Mouse (Mus musculus): ENCODE measurements around the gene Serinc3. TPM values are rescaled to one million over a fixed set of nuclear protein-coding genes. Genes with fewer than 3 reads are reported as not detected.
"Not testable (repeated sequence)": the region's sequence is repeated elsewhere in the genome, so short reads cannot be mapped to it uniquely, and the experiment has no call there.

The Serinc3 gene
- total RNA-seq (2014; rRNA removed) (81.9 and 98.2 TPM in 2 replicates), polyA plus RNA-seq (2015; fragmentation: Nextera tagmentation; extraction: Ambion mirVana) (26.4 and 31.7 TPM in 2 replicates)

DNA sequence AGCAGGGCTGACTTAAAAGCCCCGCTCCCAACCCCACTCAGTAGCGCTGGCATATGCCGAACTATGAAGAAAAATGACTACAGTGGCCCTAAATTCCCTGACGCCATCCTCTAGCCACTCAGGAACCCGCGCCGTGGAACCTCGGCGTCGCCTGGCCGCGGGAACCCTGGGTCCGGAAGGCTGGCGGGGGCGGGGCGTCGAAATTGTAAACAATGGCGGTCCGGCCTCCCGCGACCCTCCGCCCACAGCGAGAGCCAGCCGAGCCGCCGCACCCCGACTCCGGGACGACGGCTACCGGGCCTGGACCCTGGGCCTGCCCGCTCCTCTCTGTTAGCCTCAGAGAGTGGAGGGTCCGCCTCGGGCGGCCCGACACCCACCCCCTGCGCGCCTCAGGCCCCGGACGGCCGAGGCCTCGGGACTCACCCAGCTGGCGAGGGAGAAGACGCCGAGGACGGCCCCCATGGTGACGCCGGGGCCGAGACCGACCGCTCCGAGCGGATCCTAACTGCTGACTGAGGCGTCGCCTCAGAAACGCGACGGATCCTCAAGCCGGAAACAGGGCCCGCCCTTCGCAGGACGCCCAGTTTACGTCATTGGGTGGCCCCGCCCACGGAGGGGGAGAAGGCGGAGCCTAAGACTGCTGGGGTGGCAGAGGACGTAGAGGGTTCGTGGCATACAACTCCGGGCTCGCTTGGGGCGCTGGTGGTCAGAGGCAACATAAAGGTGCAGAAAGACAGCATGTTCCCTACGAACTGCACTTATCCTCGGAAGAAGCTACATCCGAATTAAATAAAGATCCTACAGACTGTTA, at the start of gene Serinc3:
Serinc3 (minus strand) TSS at position 557 of the 811 bp plus-strand sequence.
- peak within 1 kb of the TSS; percentile 50 for H3K4me2 ChIP-seq (ENCODE audit: low read depth)
- H3K4me3 ChIP-seq (ENCODE audit: low read depth, low read length), result peak within 1 kb of the TSS; percentile 98
- H3K27ac ChIP-seq (ENCODE audit: low read depth, low read length), result peak within 1 kb of the TSS; percentile 95
- under 1% methylated on average over 72 of the region's 74 CpGs for WGBS
- TF ChIP-seq CTCF (IDR thresholded peaks at IDR 0.05; ENCODE audit: low read depth), result peak; percentile 66
- ATAC-seq (peak; percentile 98), DNase-seq (peak; percentile 98)
- H3K27me3 ChIP-seq (ENCODE audit: insufficient read depth, low read length), result no peaks in the 10 kb centered on the region
- no peaks in the 10 kb centered on the region for H3K36me3 ChIP-seq (ENCODE audit: insufficient read depth)
- H3K9me3 ChIP-seq (ENCODE audit: low read length), result no peaks in the 10 kb centered on the region
- peaks cover 11% of the 10 kb centered on the region; the same call in 1 of the 2 replicates for H3K4me1 ChIP-seq (ENCODE audit: insufficient read depth)
- peak within 1 kb of the TSS; percentile 95 for H3K9ac ChIP-seq

DNA sequence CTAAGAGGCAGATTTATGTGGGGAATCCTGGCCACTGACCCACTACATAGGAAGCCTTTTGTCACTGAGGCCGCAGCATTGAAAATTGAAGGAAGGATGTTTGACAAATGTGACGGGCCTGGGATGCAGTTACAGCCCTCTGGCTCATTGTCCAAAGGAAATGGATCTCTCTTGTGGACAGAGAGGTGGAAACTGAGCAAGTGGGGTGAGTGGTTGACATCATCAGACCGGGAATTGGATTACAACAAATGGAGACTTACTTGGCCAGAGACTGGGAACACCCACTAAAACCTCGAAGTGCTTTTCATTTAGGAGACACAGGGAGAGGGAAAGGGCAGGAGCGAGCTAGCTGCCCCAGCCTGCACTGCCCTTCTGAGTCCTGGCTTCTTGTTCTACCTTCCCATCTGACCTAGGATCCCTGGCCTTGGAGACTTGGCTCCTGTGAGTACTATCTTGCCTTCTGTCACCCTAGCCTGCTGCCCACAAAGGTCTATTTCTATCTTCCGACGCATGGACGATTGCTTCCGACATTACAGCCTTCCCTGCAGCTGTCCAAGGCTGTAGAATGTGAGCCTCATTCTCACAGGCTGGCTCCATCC, 48.9 kb upstream of the Serinc3 start:
- H3K36me3 ChIP-seq (ENCODE audit: insufficient read depth), result no peaks in the 10 kb centered on the region
- no peak for DNase-seq
- TF ChIP-seq CTCF (IDR thresholded peaks at IDR 0.05; ENCODE audit: low read depth), result no peak
- H3K9me3 ChIP-seq (ENCODE audit: low read length), result no peaks in the 10 kb centered on the region
- no peak overlapping the region for H3K27ac ChIP-seq (ENCODE audit: low read depth, low read length)
- H3K4me3 ChIP-seq (ENCODE audit: low read depth, low read length), result no peak overlapping the region
- H3K4me1 ChIP-seq (ENCODE audit: insufficient read depth), result no peaks in the 10 kb centered on the region
- no peaks in the 10 kb centered on the region for H3K27me3 ChIP-seq (ENCODE audit: insufficient read depth, low read length)
- 72% methylated on average over 9 of the region's 9 CpGs for WGBS
- no peak for ATAC-seq
- H3K9ac ChIP-seq, result no peak overlapping the region
- no peak overlapping the region for H3K4me2 ChIP-seq (ENCODE audit: low read depth)

DNA sequence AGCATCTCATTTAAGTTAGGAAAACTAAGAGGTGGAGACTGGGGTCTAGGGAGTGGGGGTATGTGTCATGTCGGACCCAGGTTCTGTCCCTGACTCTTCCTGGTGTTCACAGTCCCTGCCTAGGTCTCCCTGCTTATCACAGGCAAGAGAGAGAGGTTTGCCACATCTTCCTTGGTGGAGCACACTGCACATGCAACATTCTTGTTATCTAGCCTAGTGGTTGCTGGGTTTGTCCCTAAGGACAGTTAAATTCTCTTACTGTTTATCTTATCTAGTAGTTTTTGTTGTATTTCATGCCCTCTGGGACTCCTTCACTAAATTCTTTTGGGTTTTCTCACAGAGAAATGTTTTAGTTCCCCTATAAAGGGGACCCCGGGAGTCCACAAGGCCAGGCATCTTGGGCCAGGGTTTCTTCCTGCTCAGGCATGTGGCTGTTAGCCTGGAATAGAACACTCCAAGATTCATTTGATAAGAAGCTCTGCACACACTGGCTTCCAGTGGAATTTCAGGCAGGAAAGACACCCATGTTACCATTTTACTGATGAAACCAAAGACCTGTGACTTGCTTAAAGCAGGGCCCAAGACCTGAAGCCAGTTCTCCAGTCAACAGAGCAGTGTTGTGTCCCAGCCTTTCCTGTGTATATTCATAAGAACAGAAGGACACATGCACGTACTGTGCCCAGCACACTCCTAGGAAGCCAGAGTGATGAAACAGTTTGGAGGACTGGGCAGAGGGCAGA, 48.1 kb upstream of the Serinc3 start:
- no peak overlapping the region for H3K4me2 ChIP-seq (ENCODE audit: low read depth)
- H3K9me3 ChIP-seq (ENCODE audit: low read length), result no peaks in the 10 kb centered on the region
- H3K9ac ChIP-seq, result no peak overlapping the region
- no peaks in the 10 kb centered on the region for H3K36me3 ChIP-seq (ENCODE audit: insufficient read depth)
- H3K4me1 ChIP-seq (ENCODE audit: insufficient read depth), result no peaks in the 10 kb centered on the region
- TF ChIP-seq CTCF (IDR thresholded peaks at IDR 0.05; ENCODE audit: low read depth), result no peak
- DNase-seq, result no peak
- WGBS, result 88% methylated on average over 3 of the region's 3 CpGs
- H3K27me3 ChIP-seq (ENCODE audit: insufficient read depth, low read length), result no peaks in the 10 kb centered on the region
- ATAC-seq, result no peak
- H3K27ac ChIP-seq (ENCODE audit: low read depth, low read length), result no peak overlapping the region
- H3K4me3 ChIP-seq (ENCODE audit: low read depth, low read length), result no peak overlapping the region

DNA sequence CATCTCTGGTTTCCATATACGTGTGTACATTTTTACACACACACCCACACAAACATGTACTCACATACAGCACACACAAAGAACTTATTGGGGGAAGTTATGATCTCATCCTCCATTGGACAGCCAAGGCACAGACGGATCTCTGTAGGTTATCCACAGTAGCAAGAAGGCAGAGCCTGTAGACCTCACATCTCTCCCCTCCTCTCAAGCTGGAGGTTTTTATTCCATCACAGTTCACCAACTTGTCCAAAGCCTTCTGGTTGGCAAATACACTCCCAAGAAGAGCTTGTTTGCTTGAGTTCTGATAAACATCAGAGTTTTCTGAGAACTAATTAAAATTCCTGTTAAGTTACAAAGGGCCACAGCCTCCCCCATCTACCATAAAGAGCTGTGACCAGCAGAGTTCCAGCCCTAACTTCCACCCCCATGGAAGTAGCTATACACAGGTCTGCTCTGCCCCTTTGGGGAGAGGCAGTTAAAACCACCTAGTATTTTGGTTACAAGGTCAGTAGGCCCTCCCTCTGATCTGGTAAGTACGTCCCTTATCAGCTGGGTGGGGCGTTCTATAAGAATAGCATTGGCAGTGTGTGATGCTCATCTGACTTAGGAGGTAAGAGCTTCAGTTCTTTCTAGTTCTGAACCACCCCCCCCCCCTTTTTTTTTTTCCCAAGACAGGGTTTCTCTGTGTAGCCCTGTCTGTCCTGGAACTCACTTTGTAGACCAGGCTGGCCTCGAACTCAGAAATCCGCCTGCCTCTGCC, 47.1 kb upstream of the Serinc3 start:
- ATAC-seq, result no peak

DNA sequence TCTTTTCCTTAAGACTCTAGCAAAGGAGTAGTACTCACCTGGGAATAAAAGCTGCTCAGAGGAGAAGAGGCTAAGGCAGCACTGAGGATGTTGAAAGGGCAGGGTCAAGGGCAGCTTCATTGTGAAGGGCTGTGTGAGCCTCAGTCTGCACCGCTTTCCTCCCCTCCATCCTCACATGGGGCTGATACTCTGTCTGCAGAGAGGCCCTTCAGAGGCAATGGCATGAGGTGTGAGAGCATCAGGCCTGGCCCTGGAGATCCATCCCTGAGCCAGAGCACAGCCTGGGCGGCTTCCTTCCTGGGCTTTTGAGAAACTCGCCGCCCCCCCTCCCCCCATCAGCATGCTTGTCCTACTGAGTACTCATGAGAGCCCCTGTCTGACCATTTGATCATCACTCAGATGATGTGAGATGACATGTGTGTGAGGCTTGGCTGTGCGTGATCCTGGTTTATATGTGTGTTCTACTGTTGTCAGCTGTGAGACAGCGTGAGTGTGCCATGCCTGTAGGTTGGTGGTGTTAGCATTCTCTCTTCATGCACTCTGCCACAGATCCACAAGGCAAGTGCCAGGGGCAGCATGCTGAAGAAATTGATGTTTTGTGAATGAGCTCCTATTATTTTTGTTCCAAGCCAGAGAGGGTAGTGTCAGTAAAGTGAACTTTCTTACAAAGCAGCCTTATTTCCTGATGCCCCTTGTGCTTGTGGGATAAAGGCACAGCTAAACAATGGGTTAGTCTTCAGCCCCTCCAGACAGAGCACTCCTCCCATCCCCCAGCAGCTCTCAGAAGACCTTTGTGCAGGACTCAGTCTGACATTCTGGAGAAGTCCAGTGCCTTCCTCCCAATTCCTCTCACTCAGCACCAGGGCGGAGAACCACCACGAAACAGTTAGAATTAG, 45.7 kb upstream of the Serinc3 start:
- Histone ChIP-seq H3K27ac (ENCODE audit: low read depth, low read length) (no peak overlapping the region), H3K9me3 (ENCODE audit: low read length) (no peaks in the 10 kb centered on the region), H3K9ac (no peak overlapping the region), H3K4me2 (ENCODE audit: low read depth) (no peak overlapping the region), H3K4me3 (ENCODE audit: low read depth, low read length) (no peak overlapping the region), H3K4me1 (ENCODE audit: insufficient read depth) (no peaks in the 10 kb centered on the region), H3K27me3 (ENCODE audit: insufficient read depth, low read length) (no peaks in the 10 kb centered on the region), H3K36me3 (ENCODE audit: insufficient read depth) (no peaks in the 10 kb centered on the region)
- 68% methylated on average over 8 of the region's 8 CpGs for WGBS
- DNase-seq (no peak), ATAC-seq (no peak)
- no peak for TF ChIP-seq CTCF (IDR thresholded peaks at IDR 0.05; ENCODE audit: low read depth)

More for the DNA sequence above, 47.1 kb upstream of the Serinc3 start:
- no peak overlapping the region for H3K4me2 ChIP-seq (ENCODE audit: low read depth)
- DNase-seq, result no peak
- H3K4me3 ChIP-seq (ENCODE audit: low read depth, low read length), result no peak overlapping the region
- no peaks in the 10 kb centered on the region for H3K4me1 ChIP-seq (ENCODE audit: insufficient read depth)
- H3K9me3 ChIP-seq (ENCODE audit: low read length), result no peaks in the 10 kb centered on the region
- H3K9ac ChIP-seq, result no peak overlapping the region
- TF ChIP-seq CTCF (IDR thresholded peaks at IDR 0.05; ENCODE audit: low read depth), result no peak
- H3K27ac ChIP-seq (ENCODE audit: low read depth, low read length), result no peak overlapping the region
- no peaks in the 10 kb centered on the region for H3K27me3 ChIP-seq (ENCODE audit: insufficient read depth, low read length)
- no peaks in the 10 kb centered on the region for H3K36me3 ChIP-seq (ENCODE audit: insufficient read depth)
- WGBS, result 94% methylated on average over 6 of the region's 6 CpGs

DNA sequence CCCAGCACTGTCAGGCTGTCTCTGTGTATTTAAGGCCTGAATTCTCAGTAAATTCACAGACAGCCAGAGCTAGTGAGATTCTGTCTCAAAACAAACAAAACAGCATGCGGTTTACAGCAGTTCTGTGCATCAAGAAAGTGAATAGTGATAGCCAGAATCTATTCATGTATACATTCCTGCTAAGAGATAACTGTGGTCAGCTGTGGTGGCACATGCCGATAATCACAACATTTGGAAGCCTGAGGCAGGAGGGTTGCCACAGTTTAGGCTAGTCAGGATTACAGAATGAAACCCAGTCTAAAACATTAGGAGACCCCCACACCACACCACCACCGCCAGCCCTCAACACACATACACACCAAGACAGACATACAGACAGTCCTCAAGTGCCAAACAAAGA, 44.8 kb upstream of the Serinc3 start:
- DNase-seq (no peak), ATAC-seq (no peak)
- TF ChIP-seq CTCF (IDR thresholded peaks at IDR 0.05; ENCODE audit: low read depth), result no peak
- Histone ChIP-seq H3K4me2 (ENCODE audit: low read depth) (no peak overlapping the region), H3K9ac (no peak overlapping the region), H3K27ac (ENCODE audit: low read depth, low read length) (no peak overlapping the region), H3K9me3 (ENCODE audit: low read length) (no peaks in the 10 kb centered on the region), H3K36me3 (ENCODE audit: insufficient read depth) (no peaks in the 10 kb centered on the region), H3K4me3 (ENCODE audit: low read depth, low read length) (no peak overlapping the region), H3K27me3 (ENCODE audit: insufficient read depth, low read length) (no peaks in the 10 kb centered on the region), H3K4me1 (ENCODE audit: insufficient read depth) (no peaks in the 10 kb centered on the region)
- WGBS, result 86% methylated on average over 3 of the region's 3 CpGs

DNA sequence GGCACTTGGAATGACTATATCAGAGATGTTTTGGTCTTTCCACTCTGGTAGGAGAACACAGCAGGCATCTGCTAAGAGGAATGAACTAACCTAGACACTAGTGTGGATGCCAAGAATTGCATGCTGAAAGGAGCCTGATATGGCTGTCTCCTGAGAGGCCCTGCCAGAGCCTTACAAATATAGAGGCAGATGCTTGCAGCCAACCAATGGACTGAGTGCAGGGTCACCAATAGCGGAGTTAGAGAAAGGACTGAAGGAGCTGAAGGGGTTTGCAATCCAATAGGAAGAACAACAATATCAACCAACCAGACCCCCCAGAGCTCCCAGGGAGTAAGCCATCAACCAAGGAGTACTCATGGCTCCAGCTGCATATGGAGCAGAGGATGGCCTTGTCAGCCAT, 43.4 kb upstream of the Serinc3 start:
- WGBS, result 97% methylated on average over 1 of the region's 1 CpGs
- not testable (repeated sequence) for H3K27me3 ChIP-seq (ENCODE audit: insufficient read depth, low read length); ATAC-seq

More for the DNA sequence above, 43.4 kb upstream of the Serinc3 start:
- not testable (repeated sequence) for H3K9me3 ChIP-seq (ENCODE audit: low read length); H3K36me3 ChIP-seq (ENCODE audit: insufficient read depth); H3K4me3 ChIP-seq (ENCODE audit: low read depth, low read length); H3K9ac ChIP-seq; DNase-seq; H3K4me1 ChIP-seq (ENCODE audit: insufficient read depth); H3K27ac ChIP-seq (ENCODE audit: low read depth, low read length); H3K4me2 ChIP-seq (ENCODE audit: low read depth)

All from forebrain, postnatal 0 days (tissue).